Mouse (Mus musculus): ENCODE data around the gene Krtap4-9.
"Not testable (repeated sequence)": the region's sequence is repeated elsewhere in the genome, so short reads cannot be mapped to it uniquely, and the experiment has no call there.

Krtap4-9 gene

DNA sequence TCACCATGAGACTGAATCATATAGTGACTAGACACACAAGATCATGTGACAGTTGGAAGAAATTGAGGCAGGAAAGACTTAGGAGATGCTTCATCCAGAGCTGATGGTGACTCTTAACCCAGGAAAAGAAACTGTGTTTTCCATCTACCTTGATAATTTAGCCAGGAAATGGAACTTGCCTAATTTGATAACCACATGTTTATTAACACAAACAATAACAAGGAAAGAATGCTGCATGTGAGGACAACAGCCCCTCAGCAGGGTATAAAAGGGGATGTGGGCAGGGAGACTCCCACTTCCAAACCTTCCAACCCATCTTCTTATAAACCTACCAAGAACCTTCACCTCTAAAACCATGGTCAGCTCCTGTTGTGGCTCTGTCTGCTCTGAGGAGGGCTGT, at the start of gene Krtap4-9:
Krtap4-9 (plus strand) TSS at position 301 of the 400 bp plus-strand sequence.
- not testable (repeated sequence) for DNase-seq (ENCODE audit: extremely low spot score, low spot score)

- no peak for DNase-seq (ENCODE audit: extremely low spot score, low spot score)
Measured at GRCm38 (mm10) chr11:99743985-99744384, 41.0 kb upstream of the Krtap4-9 start.

- no peak for DNase-seq (ENCODE audit: extremely low spot score, low spot score)
Measured at GRCm38 (mm10) chr11:99758877-99759276, 26.1 kb upstream of the Krtap4-9 start.

GRCm38 (mm10) chr11:99768410-99768809, 16.6 kb upstream of the Krtap4-9 start:
- no peak for DNase-seq (ENCODE audit: extremely low spot score, low spot score)

GRCm38 (mm10) chr11:99772813-99773212, 12.2 kb upstream of the Krtap4-9 start, which contains the start of gene Gm11595:
Gm11595 (minus strand) TSS chr11:99772913.
- DNase-seq (ENCODE audit: extremely low spot score, low spot score): not testable (repeated sequence)

DNA sequence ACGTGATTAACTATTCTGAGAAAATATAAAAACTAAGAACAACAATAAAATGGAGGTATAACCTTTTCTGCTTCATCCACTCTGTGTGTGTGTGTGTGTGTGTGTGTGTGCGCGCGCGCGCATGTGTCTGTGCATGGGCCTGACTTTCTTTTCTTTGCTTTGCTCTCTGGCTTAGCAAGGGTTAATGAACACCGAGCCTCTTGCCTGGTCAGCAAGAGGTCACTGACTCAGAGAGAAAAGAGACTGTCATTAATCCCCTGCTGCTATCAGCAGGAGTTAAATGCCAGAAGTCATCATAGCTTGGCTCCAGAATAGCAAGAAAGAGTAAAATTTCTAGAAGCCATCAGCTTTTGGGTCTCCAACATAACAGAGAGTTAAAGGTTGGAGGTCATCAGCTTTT, 6.6 kb upstream of the Krtap4-9 start:
- DNase-seq (ENCODE audit: extremely low spot score, low spot score): peak; percentile 38

DNA sequence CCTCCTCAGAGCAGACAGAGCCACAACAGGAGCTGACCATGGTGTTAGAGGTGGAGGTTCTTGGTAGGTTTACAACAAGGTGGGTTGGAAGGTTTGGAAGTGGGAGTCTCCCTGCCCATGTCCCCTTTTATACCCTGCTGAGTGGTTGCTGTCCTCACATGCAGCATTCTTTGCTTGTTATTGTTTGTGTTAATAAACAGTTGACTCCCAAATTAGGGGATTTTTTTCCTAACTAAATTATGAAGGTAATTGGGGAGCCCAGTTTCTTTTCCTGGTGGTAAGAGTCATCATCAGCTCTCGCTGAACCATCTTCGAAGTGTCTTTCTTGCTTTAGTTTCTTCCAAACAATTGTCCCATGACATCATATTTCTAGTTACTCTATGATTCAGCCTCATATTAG, 4.4 kb upstream of the Krtap4-9 start, which contains the start of gene Krtap4-8:
Krtap4-8 (minus strand) TSS at position 101 of the 400 bp plus-strand sequence.
- no peak for DNase-seq (ENCODE audit: extremely low spot score, low spot score)

DNA sequence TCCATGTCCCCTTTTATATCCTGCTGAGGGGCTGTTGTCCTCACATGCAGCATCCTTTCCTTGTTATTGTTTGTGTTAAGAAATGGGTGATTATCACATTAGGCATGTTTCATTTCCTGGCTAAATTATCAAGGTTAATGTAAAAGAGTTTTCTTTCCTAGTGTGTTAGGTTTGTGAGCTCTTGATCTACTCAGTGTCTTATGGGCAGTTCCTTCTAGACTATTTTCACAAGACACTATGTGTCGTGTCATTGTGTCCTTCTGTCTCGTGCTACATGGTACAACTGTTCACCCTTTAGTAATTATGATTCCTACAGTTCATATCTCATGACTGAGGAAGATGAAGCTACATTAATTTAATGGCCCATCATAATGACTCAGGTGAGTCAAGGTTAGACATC, 8.4 kb downstream of the Krtap4-9 start, which contains the start of gene Gm11596:
Gm11596 (minus strand) TSS at position 101 of the 400 bp plus-strand sequence.
- no peak for DNase-seq (ENCODE audit: extremely low spot score, low spot score)

DNA sequence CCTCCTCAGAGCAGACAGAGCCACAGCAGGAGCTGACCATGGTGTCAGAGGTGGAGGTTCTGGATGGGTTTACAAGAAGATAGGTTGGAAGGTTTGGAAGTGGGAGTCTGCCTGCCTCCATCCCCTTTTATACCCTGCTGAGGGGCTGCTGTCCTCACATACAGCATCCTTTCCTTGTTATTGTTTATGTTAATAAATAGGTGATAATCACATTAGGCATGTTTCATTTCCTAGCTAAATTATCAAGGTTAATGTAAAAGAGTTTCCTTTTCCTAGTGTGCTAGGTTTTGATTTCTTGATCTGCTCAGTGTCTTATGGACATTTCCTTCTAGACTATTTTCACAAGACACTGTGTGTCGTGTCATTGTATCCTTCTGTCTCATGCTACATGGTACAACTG, 13.8 kb downstream of the Krtap4-9 start, which contains the start of gene Gm11569:
Gm11569 (minus strand) TSS at position 101 of the 400 bp plus-strand sequence.
- not testable (repeated sequence) for DNase-seq (ENCODE audit: extremely low spot score, low spot score)

DNA sequence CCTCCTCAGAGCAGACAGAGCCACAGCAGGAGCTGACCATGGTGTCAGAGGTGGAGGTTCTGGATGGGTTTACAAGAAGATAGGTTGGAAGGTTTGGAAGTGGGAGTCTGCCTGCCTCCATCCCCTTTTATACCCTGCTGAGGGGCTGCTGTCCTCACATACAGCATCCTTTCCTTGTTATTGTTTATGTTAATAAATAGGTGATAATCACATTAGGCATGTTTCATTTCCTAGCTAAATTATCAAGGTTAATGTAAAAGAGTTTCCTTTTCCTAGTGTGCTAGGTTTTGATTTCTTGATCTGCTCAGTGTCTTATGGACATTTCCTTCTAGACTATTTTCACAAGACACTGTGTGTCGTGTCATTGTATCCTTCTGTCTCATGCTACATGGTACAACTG, 19.3 kb downstream of the Krtap4-9 start, which contains the start of gene Gm11554:
Gm11554 (minus strand) TSS at position 101 of the 400 bp plus-strand sequence.
- not testable (repeated sequence) for DNase-seq (ENCODE audit: extremely low spot score, low spot score)

- not testable (repeated sequence) for DNase-seq (ENCODE audit: extremely low spot score, low spot score)
Measured at GRCm38 (mm10) chr11:99809792-99810191, 24.8 kb downstream of the Krtap4-9 start, which contains the start of gene Krtap4-13. Krtap4-13 (minus strand) TSS chr11:99809892.

- DNase-seq (ENCODE audit: extremely low spot score, low spot score): not testable (repeated sequence)
Measured at GRCm38 (mm10) chr11:99815566-99815965, 30.6 kb downstream of the Krtap4-9 start, which contains the start of gene Gm11564. Gm11564 (minus strand) TSS chr11:99815666.

Measured in neural tube, embryonic 10.5 days (tissue).